Mouse (Mus musculus) midbrain, postnatal 0 days (tissue): ENCODE data around the gene Hikeshi. TPM values are rescaled to one million over a fixed set of nuclear protein-coding genes. Genes with fewer than 3 reads are reported as not detected.
A peak's percentile ranks its signal among the peaks of the same experiment; 100 is the strongest.

Experiments
- ATAC-seq: fragments of 200-750 bp; cut with Nextera tagmentation; 2 replicates; pipeline ENCODE4 v1.8.0; 2017; ENCODE audit warnings: moderate number of reproducible peaks, mild to moderate bottlenecking, moderate TSS enrichment, moderate library complexity; ENCODE audit not compliant: low FRiP score
- DNase-seq: peaks from one replicate; pipeline ENCODE4 v3.0.0-alpha.2; 2015; ENCODE audit warnings: low spot score
- H3K27ac ChIP-seq: fragments of 300-500 bp; sonication (generic); 2 replicates; pipeline ENCODE4 v1.5.1; 2014; ENCODE audit warnings: low read depth, mild to moderate bottlenecking, low read length, mixed read lengths
- H3K27me3 ChIP-seq: fragments of 300-500 bp; sonication (generic); 2 replicates; pipeline ENCODE4 v1.6.1; 2014; ENCODE audit warnings: low read length, control low read depth, mixed read lengths; ENCODE audit not compliant: insufficient read depth
- H3K36me3 ChIP-seq: fragments of 300-500 bp; sonication (generic); 2 replicates; pipeline ENCODE4 v1.6.1; 2014; ENCODE audit warnings: low read length, control low read depth, mixed read lengths; ENCODE audit not compliant: insufficient read depth
- H3K4me1 ChIP-seq: fragments of 300-500 bp; sonication (generic); 2 replicates; pipeline ENCODE4 v1.6.1; 2014; ENCODE audit warnings: mild to moderate bottlenecking, control low read depth, antibody characterized with exemption, low read length, mixed read lengths; ENCODE audit not compliant: insufficient read depth
- H3K4me2 ChIP-seq: fragments of 300-500 bp; sonication (generic); 2 replicates; pipeline ENCODE4 v1.6.1; 2014; ENCODE audit warnings: low read depth, mild to moderate bottlenecking, low read length, mixed read lengths; ENCODE audit not compliant: poor library complexity, severe bottlenecking
- H3K4me3 ChIP-seq: fragments of 300-500 bp; sonication (generic); 2 replicates; pipeline ENCODE4 v1.5.1; 2014; ENCODE audit warnings: low read depth, mild to moderate bottlenecking, low read length, moderate library complexity
- H3K9ac ChIP-seq: fragments of 300-500 bp; sonication (generic); replicated peaks from 2 replicates; pipeline ENCODE4 v1.6.1; 2014; ENCODE audit warnings: mild to moderate bottlenecking, low read length, moderate library complexity, mixed read lengths; ENCODE audit not compliant: poor library complexity, severe bottlenecking
- H3K9me3 ChIP-seq: fragments of 300-500 bp; sonication (generic); 2 replicates; pipeline ENCODE4 v1.6.1; 2016; ENCODE audit warnings: low read length, control low read depth
- CTCF ChIP-seq: IDR thresholded peaks from 2 replicates; pipeline ENCODE4 v1.5.1; 2016; ENCODE audit warnings: antibody characterized with exemption, mild to moderate bottlenecking
- WGBS: fragments of 180-500 bp; shearing (Covaris S2); extraction: QIAGEN DNeasy Blood & Tissue Kit; methylation state at CpG from one replicate; pipeline ENCODE4 v1.1.7; 2014; 5-methylcytosine and 5-hydroxymethylcytosine counted together
- polyA plus RNA-seq: library from polyadenylated mRNA; unstranded; fragments of >200 nt; fragmentation: Nextera tagmentation; extraction: Ambion mirVana; gene quantifications from 2 replicates; pipeline ENCODE4 v1.2.1, GENCODE M21; 2015
- total RNA-seq: library from RNA; depleted of rRNA; stranded (reverse); fragments of >200 nt; gene quantifications from 2 replicates; pipeline ENCODE4 v1.2.3, GENCODE M21; 2014; rRNA removed

Hikeshi gene
- total RNA-seq, result 55.6 and 57.3 TPM in 2 replicates
- 123 and 128 TPM in 2 replicates for polyA plus RNA-seq

- DNase-seq (peak; percentile 99), ATAC-seq (peak; percentile 99)
- no peak for TF ChIP-seq CTCF
- Histone ChIP-seq H3K9me3 (no peaks in the 10 kb centered on the region), H3K27me3 (no peaks in the 10 kb centered on the region), H3K9ac (peak within 1 kb of the TSS; percentile 75), H3K36me3 (no peaks in the 10 kb centered on the region), H3K4me1 (peaks cover 7% of the 10 kb centered on the region), H3K27ac (peak within 1 kb of the TSS; percentile 79), H3K4me2 (peak within 1 kb of the TSS; percentile 57), H3K4me3 (peak within 1 kb of the TSS; percentile 78)
- under 1% methylated on average over 45 of the region's 45 CpGs for WGBS
These were observed at the start of gene Hikeshi for GRCm38 (mm10) chr7:89940571-89941463. Hikeshi (minus strand) TSS chr7:89941204.

GRCm38 (mm10) chr7:89984421-89984820 lies 43.4 kb upstream of the Hikeshi start:
- H3K9ac ChIP-seq, result no peak overlapping the region
- H3K36me3 ChIP-seq, result no peaks in the 10 kb centered on the region
- H3K27ac ChIP-seq, result no peak overlapping the region
- no peak for TF ChIP-seq CTCF
- H3K9me3 ChIP-seq, result no peaks in the 10 kb centered on the region
- H3K4me1 ChIP-seq, result no peaks in the 10 kb centered on the region
- H3K4me2 ChIP-seq, result no peak overlapping the region
- ATAC-seq (no peak), DNase-seq (no peak)
- no peak overlapping the region for H3K4me3 ChIP-seq
- no peaks in the 10 kb centered on the region for H3K27me3 ChIP-seq

DNA sequence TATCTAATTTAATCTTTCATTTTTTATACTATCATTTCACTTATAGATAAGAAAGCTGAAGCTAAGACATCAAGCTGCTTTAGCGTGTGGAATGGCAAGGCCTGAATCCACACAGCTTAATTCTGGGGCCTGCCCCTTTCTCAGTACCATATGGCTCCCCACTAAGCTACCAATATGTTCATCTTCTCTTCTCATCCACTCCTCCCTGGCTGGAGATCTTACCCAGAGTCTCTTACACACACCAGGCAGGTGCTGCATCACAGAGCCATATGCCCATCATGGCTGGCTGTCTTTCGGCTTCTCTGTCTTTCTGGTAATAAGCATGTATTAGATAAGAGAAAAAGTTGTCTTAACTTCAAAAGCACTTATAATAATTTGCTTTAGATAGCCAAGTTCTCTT lies 42.4 kb upstream of the Hikeshi start:
- no peak for TF ChIP-seq CTCF
- Histone ChIP-seq H3K4me3 (no peak overlapping the region), H3K9me3 (no peaks in the 10 kb centered on the region), H3K9ac (no peak overlapping the region), H3K4me2 (no peak overlapping the region), H3K36me3 (no peaks in the 10 kb centered on the region), H3K4me1 (0 out of 2 replicates have a peak, but pooled peaks cover 3% of the 10 kb centered on the region), H3K27me3 (no peaks in the 10 kb centered on the region), H3K27ac (no peak overlapping the region)
- DNase-seq (peak; percentile 5), ATAC-seq (no peak)
- 91% methylated on average over 2 of the region's 2 CpGs for WGBS

- H3K9me3 ChIP-seq, result no peaks in the 10 kb centered on the region
- H3K27me3 ChIP-seq, result no peaks in the 10 kb centered on the region
- peak overlapping the region; percentile 84 for H3K9ac ChIP-seq
- no peaks in the 10 kb centered on the region for H3K36me3 ChIP-seq
- 0 out of 2 replicates have a peak, but pooled peaks cover 3% of the 10 kb centered on the region for H3K4me1 ChIP-seq
- ATAC-seq (peak; percentile 38; the same call in 1 of the 2 replicates), DNase-seq (no peak)
- peak overlapping the region; percentile 92 for H3K4me2 ChIP-seq
- H3K27ac ChIP-seq, result peak overlapping the region; percentile 100
- H3K4me3 ChIP-seq, result peak overlapping the region; percentile 86
- 14% methylated on average over 10 of the region's 10 CpGs for WGBS
- no peak for TF ChIP-seq CTCF
These were observed 40.6 kb upstream of the Hikeshi start for GRCm38 (mm10) chr7:89981557-89981956.

DNA sequence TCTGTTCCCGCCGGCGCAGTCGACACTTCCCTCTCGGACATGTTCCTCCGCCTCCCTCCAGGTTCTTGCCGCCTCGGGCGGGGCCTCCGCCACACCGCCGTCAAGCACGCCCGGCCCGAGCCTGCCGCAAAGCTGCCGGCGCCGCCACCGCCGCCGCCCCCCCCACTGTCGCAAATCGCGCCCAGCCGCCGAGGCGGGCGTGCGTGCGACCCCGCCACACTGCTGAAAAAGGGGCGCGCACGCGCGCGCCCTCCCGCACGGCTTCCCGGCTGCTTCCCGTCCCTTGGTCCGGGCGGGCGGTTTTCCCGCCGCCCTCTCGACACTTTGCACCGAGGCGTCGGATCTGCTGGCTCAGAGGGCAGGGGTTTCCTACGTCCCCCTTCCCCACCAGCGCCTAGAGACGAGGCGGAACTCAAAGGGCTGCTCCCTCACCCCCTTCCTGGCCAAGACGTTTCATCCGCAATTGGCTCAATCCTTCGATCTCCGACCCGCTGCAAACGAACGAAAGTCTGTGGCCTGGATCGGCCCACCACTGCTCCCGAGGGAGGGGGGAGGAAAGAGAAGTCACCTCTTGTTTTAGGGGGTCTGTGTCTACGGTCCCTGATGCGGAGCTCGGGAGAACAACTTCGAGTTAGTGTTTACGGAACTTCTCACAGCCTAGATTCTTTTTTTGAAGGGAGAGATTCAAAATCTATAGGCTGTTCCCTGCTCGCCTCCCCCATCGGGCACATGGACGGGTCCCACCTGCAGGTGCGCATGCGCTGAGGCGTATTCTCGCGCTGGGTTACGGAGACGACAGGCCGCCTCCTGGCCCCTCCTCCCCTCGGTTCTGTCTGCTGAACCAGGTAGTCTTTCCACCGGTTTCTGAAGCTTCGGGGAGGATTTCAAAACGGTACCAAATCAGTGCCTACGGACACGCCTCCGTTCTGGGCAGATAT lies 39.8 kb upstream of the Hikeshi start, which contains the start of gene Eed:
Gene Eed, minus strand, starts transcription at position 499 of the 938 bp plus-strand sequence.
- H3K27me3 ChIP-seq, result no peaks in the 10 kb centered on the region
- WGBS, result under 1% methylated on average over 82 of the region's 87 CpGs
- DNase-seq, result peak; percentile 97
- ATAC-seq, result peak; percentile 93
- no peak for TF ChIP-seq CTCF
- no peaks in the 10 kb centered on the region for H3K9me3 ChIP-seq
- H3K36me3 ChIP-seq, result no peaks in the 10 kb centered on the region
- peak within 1 kb of the TSS; percentile 92 for H3K4me2 ChIP-seq
- H3K27ac ChIP-seq, result peak within 1 kb of the TSS; percentile 100
- H3K4me1 ChIP-seq, result 0 out of 2 replicates have a peak, but pooled peaks cover 3% of the 10 kb centered on the region
- H3K4me3 ChIP-seq, result peak within 1 kb of the TSS; percentile 86
- H3K9ac ChIP-seq, result peak within 1 kb of the TSS; percentile 84
